Mouse (Mus musculus): ENCODE measurements around the gene Trpc1. TPM values are rescaled to one million over a fixed set of nuclear protein-coding genes. Genes with fewer than 3 reads are reported as not detected.
A peak's percentile ranks its signal among the peaks of the same experiment; 100 is the strongest.

Trpc1 gene
- total RNA-seq, 2 experiments from 2014 or later = 4.3 to 4.6 TPM

GRCm38 (mm10) chr9:95699273-95699672 lies 50.9 kb downstream of the Trpc1 start:
- no peak for DNase-seq (ENCODE audit: low spot score in 2 of 2)

GRCm38 (mm10) chr9:95697808-95698207 lies 52.4 kb downstream of the Trpc1 start:
- peak; percentile 22 to 36 for DNase-seq (ENCODE audit: low spot score in 2 of 2)

GRCm38 (mm10) chr9:95696581-95696980 lies 53.6 kb downstream of the Trpc1 start:
- no peak for DNase-seq (ENCODE audit: low spot score in 2 of 2)

GRCm38 (mm10) chr9:95695023-95695422 lies 55.2 kb downstream of the Trpc1 start:
- no peak for DNase-seq (ENCODE audit: low spot score in 2 of 2)

DNA sequence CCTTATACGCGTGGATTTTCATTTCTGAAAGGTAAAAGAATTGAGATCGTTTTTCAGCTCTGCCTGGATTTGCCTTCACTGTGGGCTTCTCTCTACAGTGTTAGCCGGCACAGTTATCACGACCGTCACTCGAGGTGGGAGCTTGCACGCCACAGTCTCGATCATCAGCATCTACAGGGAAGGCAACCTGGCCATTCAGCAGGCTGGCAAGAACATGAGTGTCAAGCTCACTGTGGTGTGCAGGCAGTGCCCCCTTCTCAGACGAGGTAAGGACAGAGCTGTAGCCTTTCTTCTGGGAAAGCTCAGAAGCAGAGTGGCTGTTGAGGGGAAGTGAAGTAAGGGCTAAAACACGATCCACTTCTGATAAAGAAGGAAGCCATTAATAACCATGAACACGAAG lies 55.6 kb downstream of the Trpc1 start:
- DNase-seq (ENCODE audit: low spot score in 2 of 2) = no peak

DNA sequence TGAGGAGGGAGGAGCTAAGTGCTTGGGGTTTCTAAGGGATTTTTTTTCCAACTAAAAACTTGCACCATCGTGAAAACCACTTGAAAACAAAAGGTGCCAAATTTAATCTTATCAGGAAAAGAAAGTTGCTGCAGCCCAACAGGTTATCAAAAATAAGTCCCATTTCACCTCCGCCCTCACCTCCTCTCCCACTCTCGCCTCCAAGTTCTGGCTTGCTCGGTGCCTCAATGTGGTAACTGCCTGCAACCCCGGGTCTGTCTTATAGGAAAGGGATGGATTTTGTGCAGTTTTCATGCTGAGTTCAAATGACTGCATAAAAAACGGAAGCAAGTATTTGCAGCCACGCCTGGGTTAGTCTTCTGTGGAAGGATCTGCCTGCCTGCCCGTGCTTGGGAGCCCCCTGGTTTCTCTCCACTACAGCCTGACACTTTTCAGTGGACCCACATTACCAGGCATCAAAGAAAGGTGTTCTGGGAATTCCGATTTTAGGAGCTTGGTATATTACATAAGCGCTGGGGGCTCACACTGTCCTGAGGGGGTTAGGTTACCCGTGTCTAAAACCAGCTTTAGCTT lies 56.6 kb downstream of the Trpc1 start:
- no peak for DNase-seq (ENCODE audit: low spot score in 2 of 2)

- no peak for DNase-seq (ENCODE audit: low spot score in 2 of 2)
These were observed 57.4 kb downstream of the Trpc1 start for GRCm38 (mm10) chr9:95692823-95693222.

DNA sequence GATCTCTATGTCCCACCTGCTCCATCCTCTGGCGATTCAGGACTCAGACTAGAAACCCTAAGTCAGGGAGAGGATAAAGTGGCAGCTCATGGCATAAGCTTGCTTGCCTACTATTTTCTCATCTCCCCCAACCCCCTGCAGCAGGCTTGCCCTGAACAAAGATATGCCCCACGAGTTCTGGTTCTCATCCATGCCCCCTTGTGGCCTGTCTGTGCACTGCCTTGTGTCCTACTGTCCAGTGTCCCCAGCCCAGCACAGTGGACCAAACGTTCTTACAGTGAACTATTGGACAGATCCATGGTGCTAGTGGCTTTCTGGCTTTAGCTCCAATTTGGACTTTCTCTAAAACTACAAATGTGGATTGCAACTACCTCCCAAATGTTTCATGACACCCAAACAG lies 62.1 kb downstream of the Trpc1 start:
- peak; percentile 28 to 51 for DNase-seq (ENCODE audit: low spot score in 2 of 2)

GRCm38 (mm10) chr9:95685660-95686440 lies 64.3 kb downstream of the Trpc1 start:
- DNase-seq (ENCODE audit: low spot score in 2 of 2) = no peak

- DNase-seq (ENCODE audit: low spot score in 2 of 2) = no peak
These were observed 69.5 kb downstream of the Trpc1 start for GRCm38 (mm10) chr9:95680691-95681090.

GRCm38 (mm10) chr9:95679966-95680365 lies 70.2 kb downstream of the Trpc1 start:
- DNase-seq (ENCODE audit: low spot score in 2 of 2) = no peak

GRCm38 (mm10) chr9:95676021-95676420 lies 74.2 kb downstream of the Trpc1 start:
- no peak for DNase-seq (ENCODE audit: low spot score in 2 of 2)

- DNase-seq (ENCODE audit: low spot score in 2 of 2) = peak; percentile 2 to 26
These were observed 75.0 kb downstream of the Trpc1 start for GRCm38 (mm10) chr9:95675064-95675699.

DNA sequence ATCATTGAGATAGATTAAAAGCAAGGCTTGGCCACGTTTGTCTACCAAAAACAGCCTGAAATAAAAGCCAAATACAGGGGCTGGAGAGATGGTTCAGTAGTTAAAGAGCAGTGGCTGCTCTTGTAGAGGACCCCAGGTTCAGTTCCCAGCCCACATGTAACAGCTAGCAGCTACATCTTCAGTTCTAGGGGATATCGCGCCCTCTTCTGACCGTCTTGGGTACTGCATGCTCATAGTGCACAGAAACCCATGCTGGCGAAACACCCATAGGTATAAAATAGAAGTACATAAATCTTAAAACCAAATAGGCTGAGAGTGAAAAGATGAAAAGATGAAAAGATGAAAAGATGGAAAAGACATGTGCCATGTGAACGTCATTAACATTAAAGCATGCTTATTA lies 77.4 kb downstream of the Trpc1 start:
- DNase-seq (ENCODE audit: low spot score in 2 of 2) = no peak

GRCm38 (mm10) chr9:95672331-95672730 lies 77.8 kb downstream of the Trpc1 start:
- DNase-seq (ENCODE audit: low spot score in 2 of 2) = no peak

GRCm38 (mm10) chr9:95668306-95668705 lies 81.9 kb downstream of the Trpc1 start:
- DNase-seq (ENCODE audit: low spot score in 2 of 2) = no peak

- DNase-seq (ENCODE audit: low spot score in 2 of 2) = no peak
These were observed 82.3 kb downstream of the Trpc1 start for GRCm38 (mm10) chr9:95667836-95668235.

- no peak for DNase-seq (ENCODE audit: low spot score in 2 of 2)
These were observed 84.3 kb downstream of the Trpc1 start for GRCm38 (mm10) chr9:95665835-95666234.

DNA sequence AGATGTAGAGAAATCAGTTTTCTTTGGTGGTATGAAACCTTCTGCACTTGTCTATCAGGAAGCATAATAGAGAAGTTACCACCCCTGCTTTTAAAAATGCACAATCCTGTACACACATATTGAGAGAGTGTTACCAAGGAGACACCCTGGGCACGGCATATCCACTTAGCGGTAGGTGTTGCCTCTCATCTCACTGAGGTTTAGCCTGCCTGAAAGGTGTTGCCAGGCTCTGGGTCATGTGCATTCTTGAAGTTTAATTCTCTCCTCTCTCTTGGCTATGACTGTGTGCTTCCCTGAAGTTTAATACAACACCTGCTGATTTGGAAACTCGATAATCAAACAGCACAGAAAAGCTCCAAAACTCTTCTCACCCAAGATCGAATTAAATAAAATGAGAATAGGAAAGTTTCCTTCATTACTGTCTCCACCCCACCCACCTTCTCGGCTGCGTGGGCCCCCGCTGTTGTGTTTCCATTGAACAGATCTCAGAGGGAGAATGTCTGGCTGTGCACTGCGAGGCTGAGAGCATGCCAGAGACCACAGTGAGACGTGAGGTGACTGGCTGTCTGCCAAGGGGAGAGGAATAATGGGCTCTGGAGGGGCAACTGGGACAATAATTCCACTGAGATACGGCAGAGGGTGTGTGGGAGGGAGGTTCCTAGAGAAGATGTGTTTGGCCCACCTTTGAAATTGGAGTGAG lies 85.7 kb downstream of the Trpc1 start:
- DNase-seq (ENCODE audit: low spot score in 2 of 2) = no peak

DNA sequence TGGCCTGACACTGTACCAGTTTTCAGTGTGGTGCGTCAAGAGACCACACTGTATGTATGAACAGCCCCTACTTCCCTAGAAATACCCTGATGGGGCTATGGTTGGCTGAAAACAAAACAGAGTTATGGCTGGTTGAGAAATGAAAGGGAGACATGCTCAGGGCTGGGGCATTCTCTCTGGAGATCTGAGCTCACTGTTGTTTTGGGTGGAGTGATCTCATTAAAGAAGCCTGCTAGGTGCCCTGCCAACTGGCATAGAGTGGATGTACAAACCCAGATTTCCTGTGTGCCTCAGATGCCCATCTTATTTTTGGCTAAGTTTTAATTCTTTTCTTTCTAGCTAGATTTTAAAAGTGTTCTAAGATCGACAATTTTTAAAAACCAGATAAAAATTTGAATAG lies 92.2 kb downstream of the Trpc1 start:
- no peak for DNase-seq (ENCODE audit: low spot score in 2 of 2)

Measured in adrenal gland, adult 18-20 months (tissue).